Mouse (Mus musculus) lung, postnatal 0 days (tissue): ENCODE data around the gene Pgrmc1.

Experiments used
- CTCF ChIP-seq: IDR thresholded peaks from 2 replicates; pipeline ENCODE4 v1.5.1; 2016; ENCODE audit warnings: antibody characterized with exemption, mild to moderate bottlenecking
- EP300 ChIP-seq: IDR thresholded peaks from 2 replicates; pipeline ENCODE4 v1.6.1; 2016; ENCODE audit warnings: antibody characterized with exemption, mild to moderate bottlenecking, control low read depth

GRCm38 (mm10) chrX:36560170-36560569 is 37.8 kb upstream of the Pgrmc1 start:
- TF ChIP-seq CTCF (no peak), EP300 (no peak)
